Mouse (Mus musculus) spleen, adult 2 months (tissue): Measurements from ENCODE around the gene Gm10142.

Source experiments
- CTCF ChIP-seq: fragments of 200-500 bp; IDR thresholded peaks from 2 replicates; pipeline ENCODE4 v1.5.1; 2011; ENCODE audit warnings: mild to moderate bottlenecking, inconsistent platforms; ENCODE audit not compliant: insufficient read depth, insufficient read length, insufficient replicate concordance; ENCODE audit errors: extremely low read depth
- POLR2A ChIP-seq: fragments of 200-500 bp; IDR thresholded peaks from 2 replicates; pipeline ENCODE4 v1.6.1; 2011; ENCODE audit warnings: low read depth, low read length, inconsistent platforms

GRCm38 (mm10) chr10:77697133-77697532 is 18.5 kb upstream of the Gm10142 start, which contains the start of gene Gm9508:
- TF ChIP-seq POLR2A (no peak), CTCF (no peak)
